Mouse (Mus musculus) liver, postnatal 0 days (tissue): Measurements from ENCODE around the gene Defb35.

Experiments
- CTCF ChIP-seq: sonication (generic); IDR thresholded peaks from 2 replicates; pipeline ENCODE4 v1.5.1; 2016; ENCODE audit warnings: antibody characterized with exemption, low read depth
- EP300 ChIP-seq: IDR thresholded peaks from 2 replicates; pipeline ENCODE4 v1.6.1; 2016; ENCODE audit warnings: antibody characterized with exemption, low read depth, mild to moderate bottlenecking

DNA sequence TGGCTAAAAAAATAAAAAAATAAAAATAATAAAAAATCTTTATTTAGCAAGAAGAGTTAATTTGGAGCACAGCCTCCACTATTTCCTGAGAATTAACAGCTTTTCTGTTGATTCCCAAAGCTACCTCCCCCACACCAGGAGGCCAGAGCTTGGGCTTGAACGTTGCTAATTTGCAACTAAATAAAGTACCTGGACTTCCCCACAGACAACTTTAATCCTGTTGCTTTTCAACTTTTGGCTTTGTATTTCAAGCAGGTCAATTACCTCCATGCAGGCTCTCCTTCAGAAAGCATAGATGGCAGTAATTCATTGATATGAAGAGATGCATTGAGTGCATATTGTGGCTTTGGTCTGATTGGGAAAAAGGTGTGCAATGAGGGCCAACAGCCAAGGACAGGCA is 26.2 kb upstream of the Defb35 start:
- TF ChIP-seq EP300 (no peak), CTCF (no peak)
